Mouse (Mus musculus): ENCODE results near the gene Daam1. TPM values are rescaled to one million over a fixed set of nuclear protein-coding genes. Genes with fewer than 3 reads are reported as not detected.

Gene Daam1
- total and polyA plus RNA-seq, 3 experiments, result 2.3 to 22.3 (median 21.0) TPM

GRCm38 (mm10) chr12:71898231-71898630 lies 67.4 kb downstream of the Daam1 start:
- peak; percentile 81 for DNase-seq

GRCm38 (mm10) chr12:71898666-71899520 lies 68.0 kb downstream of the Daam1 start:
- no peak for DNase-seq

- DNase-seq, result peak; percentile 30
These were observed 68.7 kb downstream of the Daam1 start for GRCm38 (mm10) chr12:71899566-71899965.

- DNase-seq, result no peak
These were observed 70.3 kb downstream of the Daam1 start for GRCm38 (mm10) chr12:71901211-71901610.

- DNase-seq, result no peak
These were observed 71.0 kb downstream of the Daam1 start for GRCm38 (mm10) chr12:71901859-71902258.

- no peak for DNase-seq
These were observed 71.4 kb downstream of the Daam1 start for GRCm38 (mm10) chr12:71902317-71902716.

GRCm38 (mm10) chr12:71903218-71903617 lies 72.3 kb downstream of the Daam1 start:
- no peak for DNase-seq

GRCm38 (mm10) chr12:71904310-71904709 lies 73.4 kb downstream of the Daam1 start:
- no peak for DNase-seq

- DNase-seq, result peak; percentile 24
These were observed 74.0 kb downstream of the Daam1 start for GRCm38 (mm10) chr12:71904926-71905325.

GRCm38 (mm10) chr12:71905640-71906320 lies 74.9 kb downstream of the Daam1 start:
- peak; percentile 13 for DNase-seq

- DNase-seq, result peak; percentile 24
These were observed 75.8 kb downstream of the Daam1 start for GRCm38 (mm10) chr12:71906582-71907267.

GRCm38 (mm10) chr12:71908984-71909383 lies 78.1 kb downstream of the Daam1 start:
- DNase-seq, result no peak

GRCm38 (mm10) chr12:71910246-71910645 lies 79.4 kb downstream of the Daam1 start:
- no peak for DNase-seq

- DNase-seq, result no peak
These were observed 81.4 kb downstream of the Daam1 start for GRCm38 (mm10) chr12:71912262-71912661.

GRCm38 (mm10) chr12:71919156-71919555 lies 88.3 kb downstream of the Daam1 start:
- no peak for DNase-seq

- no peak for DNase-seq
These were observed 89.1 kb downstream of the Daam1 start for GRCm38 (mm10) chr12:71919962-71920361.

GRCm38 (mm10) chr12:71922827-71923381 lies 92.0 kb downstream of the Daam1 start:
- no peak for DNase-seq

GRCm38 (mm10) chr12:71924978-71925529 lies 94.2 kb downstream of the Daam1 start:
- no peak for DNase-seq

GRCm38 (mm10) chr12:71925990-71926700 lies 95.3 kb downstream of the Daam1 start:
- no peak for DNase-seq

GRCm38 (mm10) chr12:71928092-71928491 lies 97.2 kb downstream of the Daam1 start:
- no peak for DNase-seq

GRCm38 (mm10) chr12:71929876-71930275 lies 99.0 kb downstream of the Daam1 start:
- no peak for DNase-seq

All from adrenal gland, adult 2 months (tissue).